Mouse (Mus musculus) lung, adult 2 months (tissue): ENCODE results near the gene Mrpl1. TPM values are rescaled to one million over a fixed set of nuclear protein-coding genes. Genes with fewer than 3 reads are reported as not detected.
A peak's percentile ranks its signal among the peaks of the same experiment; 100 is the strongest.

ENCODE experiments used
- DNase-seq: peaks from one replicate; pipeline ENCODE4 v3.0.0; 2022
- H3K4me1 ChIP-seq: fragments of 200-500 bp; 2 replicates; pipeline ENCODE4 v1.6.1; 2011; ENCODE audit warnings: low read length; ENCODE audit not compliant: control insufficient read depth, insufficient read depth
- H3K4me3 ChIP-seq: fragments of 200-500 bp; replicated peaks from 2 replicates; pipeline ENCODE3; 2011; ENCODE audit warnings: low read depth, mild to moderate bottlenecking, control low read depth, low read length; ENCODE audit errors: extremely low read depth
- CTCF ChIP-seq: fragments of 200-500 bp; IDR thresholded peaks from 2 replicates; pipeline ENCODE4 v1.5.1; 2011; ENCODE audit warnings: mild to moderate bottlenecking, low read length, control low read depth; ENCODE audit not compliant: insufficient read depth
- POLR2A ChIP-seq: fragments of 200-500 bp; IDR thresholded peaks from 2 replicates; pipeline ENCODE4 v1.6.1; 2011; ENCODE audit warnings: low read depth, mild to moderate bottlenecking, control low read depth, low read length, borderline replicate concordance; ENCODE audit errors: extremely low read depth
- WGBS: fragments of 180-500 bp; shearing (Covaris S2); methylation state at CpG from one replicate; pipeline ENCODE4 v1.1.7; 2018; 5-methylcytosine and 5-hydroxymethylcytosine counted together
- polyA plus RNA-seq: library from polyadenylated mRNA; depleted of rRNA; stranded (reverse); fragments of >200 nt; gene quantifications from 2 replicates; pipeline ENCODE4 v1.2.3, GENCODE M21; 2012

Gene Mrpl1
- polyA plus RNA-seq, 1 experiment: 2.0 TPM

- TF ChIP-seq POLR2A (no peak), CTCF (no peak)
- WGBS: 69% methylated on average over 10 of the region's 10 CpGs
- H3K4me3 ChIP-seq: no peak overlapping the region
- no peak for DNase-seq
- no peaks in the 10 kb centered on the region for H3K4me1 ChIP-seq
Measured at GRCm38 (mm10) chr5:96201462-96202154, 7.7 kb upstream of the Mrpl1 start.

- peaks cover 6% of the 10 kb centered on the region; the same call in 1 of the 2 replicates for H3K4me1 ChIP-seq
- H3K4me3 ChIP-seq: no peak overlapping the region
- no peak for TF ChIP-seq POLR2A
- TF ChIP-seq CTCF: no peak
- DNase-seq: peak; percentile 69
- WGBS: 8% methylated on average over 2 of the region's 2 CpGs
Measured at GRCm38 (mm10) chr5:96206897-96207296, 2.4 kb upstream of the Mrpl1 start.

- Histone ChIP-seq H3K4me3 (no peak overlapping the region), H3K4me1 (peaks cover 6% of the 10 kb centered on the region; the same call in 1 of the 2 replicates)
- TF ChIP-seq POLR2A: no peak
- TF ChIP-seq CTCF: no peak
- WGBS: 85% methylated on average over 2 of the region's 2 CpGs
- no peak for DNase-seq
Measured at GRCm38 (mm10) chr5:96207531-96207930, 1.8 kb upstream of the Mrpl1 start.

GRCm38 (mm10) chr5:96208543-96208942 is 750 bp upstream of the Mrpl1 start:
- Histone ChIP-seq H3K4me1 (peaks cover 6% of the 10 kb centered on the region; the same call in 1 of the 2 replicates), H3K4me3 (no peak overlapping the region)
- TF ChIP-seq POLR2A (no peak), CTCF (no peak)
- WGBS: 7% methylated on average over 4 of the region's 4 CpGs
- DNase-seq: no peak

- DNase-seq: peak; percentile 94
- under 1% methylated on average over 35 of the region's 35 CpGs for WGBS
- TF ChIP-seq CTCF (no peak), POLR2A (peak; percentile 97)
- Histone ChIP-seq H3K4me3 (peak overlapping the region; percentile 79), H3K4me1 (peaks cover 6% of the 10 kb centered on the region; the same call in 1 of the 2 replicates)
Measured at GRCm38 (mm10) chr5:96209916-96210583, 757 bp downstream of the Mrpl1 start.

GRCm38 (mm10) chr5:96218648-96219047 is 9.4 kb downstream of the Mrpl1 start:
- Histone ChIP-seq H3K4me1 (no peaks in the 10 kb centered on the region), H3K4me3 (no peak overlapping the region)
- 92% methylated on average over 3 of the region's 3 CpGs for WGBS
- no peak for DNase-seq
- TF ChIP-seq CTCF (no peak), POLR2A (no peak)

- DNase-seq: no peak
- Histone ChIP-seq H3K4me1 (no peaks in the 10 kb centered on the region), H3K4me3 (no peak overlapping the region)
- TF ChIP-seq CTCF (no peak), POLR2A (no peak)
- WGBS: 82% methylated on average over 4 of the region's 4 CpGs
Measured at GRCm38 (mm10) chr5:96219512-96219911, 10.2 kb downstream of the Mrpl1 start.

GRCm38 (mm10) chr5:96221298-96221697 is 12.0 kb downstream of the Mrpl1 start:
- no peak for DNase-seq
- TF ChIP-seq POLR2A (no peak), CTCF (no peak)
- 72% methylated on average over 1 of the region's 1 CpGs for WGBS
- Histone ChIP-seq H3K4me1 (no peaks in the 10 kb centered on the region), H3K4me3 (no peak overlapping the region)

GRCm38 (mm10) chr5:96221812-96222585 is 12.7 kb downstream of the Mrpl1 start:
- 29% methylated on average over 5 of the region's 5 CpGs for WGBS
- Histone ChIP-seq H3K4me1 (no peaks in the 10 kb centered on the region), H3K4me3 (no peak overlapping the region)
- no peak for DNase-seq
- TF ChIP-seq CTCF (no peak), POLR2A (no peak)

GRCm38 (mm10) chr5:96222964-96223363 is 13.7 kb downstream of the Mrpl1 start:
- TF ChIP-seq POLR2A: no peak
- no peak for TF ChIP-seq CTCF
- H3K4me1 ChIP-seq: no peaks in the 10 kb centered on the region
- 96% methylated on average over 3 of the region's 3 CpGs for WGBS

More at GRCm38 (mm10) chr5:96222964-96223363, 13.7 kb downstream of the Mrpl1 start:
- no peak for DNase-seq
- no peak overlapping the region for H3K4me3 ChIP-seq
